Mouse (Mus musculus) MEL-GATA-1-ER (cell line): ENCODE results near the gene Ulk4.

ENCODE experiments used
- DNase-seq: peaks from one replicate; pipeline ENCODE4 v3.0.0-alpha.2; 2012; ENCODE audit warnings: low read depth; ENCODE audit errors: extremely low read depth

Ulk4 gene

DNA sequence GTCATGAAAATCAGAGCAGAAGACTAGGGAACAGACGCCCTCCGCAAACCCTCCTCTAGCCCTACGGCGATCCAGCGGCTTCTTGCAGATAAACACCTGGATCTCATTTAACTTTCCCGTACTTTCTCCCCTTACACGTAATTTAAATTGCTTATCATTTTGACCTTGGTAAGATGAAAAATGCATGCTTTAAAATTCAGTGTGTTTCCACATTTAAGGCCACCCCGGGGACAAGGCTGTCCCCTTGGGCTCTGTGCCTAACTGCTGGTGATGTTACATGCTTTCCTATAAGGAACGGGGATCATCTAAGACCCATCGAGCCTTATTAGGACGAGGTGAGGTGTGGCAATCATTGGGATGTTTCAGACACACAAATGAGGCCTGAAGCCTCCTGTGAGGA, 256.6 kb downstream of the Ulk4 start:
- DNase-seq, result no peak

DNA sequence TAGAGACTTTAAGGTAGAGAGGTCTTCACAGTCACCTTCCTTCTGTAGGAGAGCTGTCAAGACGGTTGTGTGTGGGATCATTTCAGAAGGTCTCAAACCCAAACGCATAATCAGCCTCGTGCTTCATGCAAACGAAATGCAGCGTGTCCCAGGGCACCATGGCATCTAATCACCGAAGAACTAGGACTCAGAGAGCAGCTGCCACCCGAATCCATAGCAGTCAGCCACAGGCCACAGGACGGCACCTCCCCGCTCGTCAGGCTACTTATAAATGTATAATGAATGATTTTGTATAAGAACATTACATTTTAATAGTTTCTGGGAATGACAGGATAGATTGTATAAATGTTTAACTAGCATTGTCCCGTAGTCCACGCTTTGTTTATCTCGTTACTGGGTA, 257.1 kb downstream of the Ulk4 start:
- DNase-seq, result no peak

DNA sequence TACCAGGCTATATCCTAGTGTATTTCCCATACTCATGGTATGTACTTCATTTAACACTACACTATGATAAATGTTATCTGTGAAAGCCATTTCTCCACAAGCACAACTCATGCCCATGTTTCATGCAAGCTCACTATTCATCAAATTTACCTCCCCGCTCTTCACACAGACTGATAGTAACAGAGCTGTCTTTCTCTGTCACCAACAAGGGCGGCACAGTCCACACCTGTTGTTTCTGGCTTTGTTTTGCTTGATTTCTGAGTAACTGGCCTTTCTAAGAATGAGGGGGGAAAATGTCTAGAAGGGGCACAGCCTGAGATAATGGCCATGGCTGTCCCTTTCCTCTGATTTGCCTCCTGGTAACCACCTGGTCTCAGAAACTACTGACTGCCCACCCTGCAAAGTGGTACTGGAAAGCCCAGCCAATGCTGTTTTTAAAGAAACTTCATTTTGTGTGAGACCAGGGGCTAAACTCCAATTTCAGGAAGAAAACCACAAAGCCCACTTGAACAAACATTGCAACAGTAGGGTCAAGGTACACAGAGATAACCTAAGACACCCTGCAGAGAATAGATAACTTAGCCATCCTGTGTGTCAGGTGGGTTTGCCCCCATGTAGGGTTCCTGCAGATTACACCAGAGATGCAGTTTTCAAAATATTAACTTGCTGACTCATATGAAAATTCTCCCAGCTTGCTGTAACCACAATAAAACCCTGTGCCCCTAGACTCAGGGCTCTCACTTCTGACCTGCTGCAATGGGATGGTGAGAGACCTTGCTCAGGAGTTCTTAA, 258.3 kb downstream of the Ulk4 start:
- DNase-seq, result peak; percentile 18

DNA sequence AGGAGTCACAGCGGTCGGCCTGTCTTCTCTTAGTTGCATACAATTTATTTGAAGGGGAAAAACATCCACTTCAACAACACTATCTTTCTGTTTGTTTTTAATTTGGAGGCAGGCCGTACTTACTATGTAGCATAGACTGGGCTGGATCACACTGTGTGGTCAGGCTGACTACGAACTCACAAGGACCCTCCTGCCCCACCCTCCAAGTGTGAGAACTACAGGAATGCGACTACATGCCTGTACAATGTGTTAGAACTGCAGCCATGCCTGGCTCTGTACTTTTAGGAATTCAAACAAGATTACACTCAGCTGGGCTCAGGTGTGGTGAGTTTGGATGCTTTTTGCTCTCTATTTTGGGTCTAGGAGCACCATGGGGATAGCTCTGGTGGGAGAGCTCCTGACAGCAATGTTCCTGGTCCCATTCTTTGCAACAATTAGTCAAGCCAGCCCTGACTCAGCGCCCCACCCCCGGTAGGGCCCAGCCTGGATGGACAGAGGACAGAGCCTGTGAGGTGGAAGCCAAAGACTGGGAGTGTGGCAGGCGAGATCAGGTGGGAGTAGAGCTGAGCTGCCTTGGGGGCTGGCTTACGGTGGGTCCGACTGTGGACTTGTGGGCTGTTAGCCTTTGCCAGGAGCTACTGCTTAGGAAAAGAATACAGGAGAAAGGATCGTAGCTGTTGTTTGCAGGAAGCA, 261.0 kb downstream of the Ulk4 start:
- DNase-seq, result no peak

DNA sequence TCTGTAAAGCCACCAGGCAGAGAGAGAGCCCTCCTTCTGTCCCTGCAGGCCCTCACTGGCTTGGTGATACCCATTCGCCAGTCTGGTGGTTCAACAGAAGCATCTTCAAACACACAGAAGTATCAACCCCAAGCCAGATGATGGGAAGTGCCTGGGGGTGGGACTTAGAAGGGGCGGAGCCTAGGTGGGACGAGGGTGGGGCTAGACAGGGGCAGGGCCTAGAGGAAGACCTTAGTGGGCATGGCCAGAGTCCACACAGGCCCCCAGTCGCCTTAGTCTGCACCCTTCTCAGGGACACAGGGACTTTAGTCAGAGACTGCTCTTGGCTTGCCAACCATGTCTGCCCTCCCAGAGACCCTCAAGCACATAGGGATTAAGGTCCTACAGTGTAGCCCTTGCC, 265.5 kb downstream of the Ulk4 start:
- DNase-seq, result no peak

DNA sequence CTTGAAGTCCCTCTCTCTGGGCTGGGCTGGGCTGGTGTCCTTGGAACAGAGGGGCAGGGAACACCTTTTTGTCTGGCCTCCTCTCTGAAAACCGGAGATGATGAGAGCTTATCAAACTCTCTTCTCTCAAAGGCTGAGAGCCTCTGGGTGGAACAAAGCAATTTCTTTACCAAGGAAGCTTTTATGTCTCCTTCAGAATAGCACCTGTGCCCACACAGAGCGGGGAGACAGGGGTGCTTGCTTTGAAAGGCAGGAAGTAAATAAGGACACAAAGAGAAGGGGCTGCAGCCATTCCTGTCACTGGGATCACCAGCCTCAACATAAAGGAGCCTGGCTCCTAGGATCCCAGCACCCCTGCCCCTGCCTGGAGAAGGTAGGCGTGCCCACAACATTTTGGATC, 266.5 kb downstream of the Ulk4 start:
- DNase-seq, result no peak

DNA sequence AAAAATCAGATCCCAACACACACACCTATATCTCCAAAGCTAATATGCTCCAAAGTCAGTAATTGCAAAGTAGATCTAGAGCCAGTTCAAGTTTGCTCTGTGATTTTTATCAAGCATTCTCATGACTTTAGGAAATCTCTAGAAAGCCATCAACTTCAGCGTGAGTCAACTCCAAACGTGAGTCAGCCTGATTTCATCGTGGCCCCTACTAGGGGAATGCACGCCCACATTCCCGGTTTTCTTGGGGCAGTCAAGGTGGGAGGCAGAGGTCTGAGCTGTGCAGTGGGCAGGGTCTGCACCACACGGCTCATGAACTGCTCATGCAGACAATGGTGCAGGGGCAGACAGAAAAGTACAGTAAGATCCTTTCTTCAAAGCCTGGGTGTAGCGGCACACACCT, 271.0 kb downstream of the Ulk4 start:
- DNase-seq, result no peak

DNA sequence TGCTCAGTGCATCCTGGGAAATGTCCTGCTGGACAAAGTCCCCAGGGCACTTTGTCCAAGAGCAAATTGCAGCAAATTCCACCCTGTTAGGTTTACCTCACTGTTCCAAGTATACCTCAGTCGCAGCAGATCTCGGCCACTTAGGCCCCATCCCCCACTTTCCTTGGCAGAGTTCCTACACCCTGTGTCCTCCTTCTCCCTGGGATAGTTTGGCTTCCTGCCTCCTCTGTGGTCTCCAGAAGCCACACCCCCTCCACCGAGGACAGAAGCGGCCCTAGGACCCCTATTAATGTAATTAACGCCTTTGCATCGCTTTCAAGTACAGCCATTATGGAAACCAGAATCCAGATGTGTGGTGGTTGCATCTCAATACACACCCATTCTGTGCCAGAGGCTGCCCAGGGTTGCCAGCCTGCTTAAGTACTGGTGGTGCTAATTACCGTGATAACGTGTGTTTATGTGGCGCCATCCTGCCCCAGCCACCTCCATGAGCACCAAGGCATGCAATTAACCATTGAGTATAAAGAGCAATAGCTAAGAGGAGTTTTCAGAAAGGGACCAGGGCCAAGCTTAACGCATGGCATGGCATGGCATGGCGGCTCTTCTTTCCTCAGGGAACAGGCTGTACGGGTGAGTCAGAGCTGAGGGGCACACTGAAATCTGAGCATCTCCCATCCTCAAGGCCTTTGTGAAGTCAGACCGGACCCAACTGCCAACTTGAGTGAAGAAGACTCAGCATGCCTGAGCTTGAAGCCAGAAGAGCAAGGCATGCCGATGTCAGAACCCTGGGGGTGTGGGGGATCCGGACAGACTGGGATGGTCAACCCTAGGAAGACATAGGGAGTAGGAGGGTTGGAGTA, 275.1 kb downstream of the Ulk4 start:
- no peak for DNase-seq

DNA sequence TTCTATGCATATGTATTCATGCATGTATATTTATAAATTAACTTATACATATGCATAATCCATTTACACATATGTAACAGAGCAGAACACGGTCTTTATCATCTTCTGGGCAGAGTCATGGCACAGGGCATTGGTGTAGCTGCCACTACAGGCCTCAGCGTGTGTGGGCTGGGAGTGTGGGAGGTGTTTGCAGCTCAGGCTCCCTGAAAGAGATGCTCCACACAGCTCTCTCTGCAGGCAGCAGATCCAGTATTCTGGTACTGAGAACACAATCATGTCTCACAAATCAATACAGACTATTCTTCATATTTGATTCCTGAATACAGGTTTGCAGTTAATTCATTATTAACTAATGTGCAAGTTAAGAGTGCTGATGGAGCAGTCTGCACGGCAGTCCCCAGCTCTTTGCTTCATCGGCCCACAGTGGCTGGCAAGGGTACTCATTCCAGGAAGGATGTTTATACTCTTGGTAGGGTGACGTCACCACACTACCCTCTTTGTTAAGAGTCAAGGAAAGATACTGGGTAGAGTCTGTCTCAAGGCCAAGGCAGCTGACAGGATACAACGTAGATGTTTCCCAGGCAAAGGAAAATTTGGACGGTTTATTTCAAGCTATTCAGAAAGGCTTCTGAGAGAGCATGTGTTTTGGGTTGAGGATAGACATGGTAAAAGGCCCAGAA, 276.2 kb downstream of the Ulk4 start:
- no peak for DNase-seq

DNA sequence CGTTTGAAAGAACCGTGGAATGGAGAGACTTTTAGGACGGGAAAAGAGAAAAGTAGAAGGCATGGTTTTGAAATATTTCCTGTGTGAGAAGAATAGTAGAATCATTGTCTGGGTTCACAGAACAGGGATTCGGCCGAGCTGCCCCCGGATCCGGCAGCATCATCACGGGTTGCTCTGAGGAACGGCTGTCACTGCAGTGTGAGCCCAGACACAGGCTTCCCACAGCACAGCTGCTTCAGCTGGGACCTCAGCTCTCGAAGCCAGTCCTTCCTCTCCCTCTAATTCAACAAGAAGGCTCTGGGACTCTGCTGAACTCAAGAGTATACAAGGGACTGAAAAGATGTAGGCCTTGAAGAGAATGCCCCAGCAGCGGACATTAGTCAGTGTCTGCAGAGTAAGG, 278.3 kb downstream of the Ulk4 start:
- no peak for DNase-seq

DNA sequence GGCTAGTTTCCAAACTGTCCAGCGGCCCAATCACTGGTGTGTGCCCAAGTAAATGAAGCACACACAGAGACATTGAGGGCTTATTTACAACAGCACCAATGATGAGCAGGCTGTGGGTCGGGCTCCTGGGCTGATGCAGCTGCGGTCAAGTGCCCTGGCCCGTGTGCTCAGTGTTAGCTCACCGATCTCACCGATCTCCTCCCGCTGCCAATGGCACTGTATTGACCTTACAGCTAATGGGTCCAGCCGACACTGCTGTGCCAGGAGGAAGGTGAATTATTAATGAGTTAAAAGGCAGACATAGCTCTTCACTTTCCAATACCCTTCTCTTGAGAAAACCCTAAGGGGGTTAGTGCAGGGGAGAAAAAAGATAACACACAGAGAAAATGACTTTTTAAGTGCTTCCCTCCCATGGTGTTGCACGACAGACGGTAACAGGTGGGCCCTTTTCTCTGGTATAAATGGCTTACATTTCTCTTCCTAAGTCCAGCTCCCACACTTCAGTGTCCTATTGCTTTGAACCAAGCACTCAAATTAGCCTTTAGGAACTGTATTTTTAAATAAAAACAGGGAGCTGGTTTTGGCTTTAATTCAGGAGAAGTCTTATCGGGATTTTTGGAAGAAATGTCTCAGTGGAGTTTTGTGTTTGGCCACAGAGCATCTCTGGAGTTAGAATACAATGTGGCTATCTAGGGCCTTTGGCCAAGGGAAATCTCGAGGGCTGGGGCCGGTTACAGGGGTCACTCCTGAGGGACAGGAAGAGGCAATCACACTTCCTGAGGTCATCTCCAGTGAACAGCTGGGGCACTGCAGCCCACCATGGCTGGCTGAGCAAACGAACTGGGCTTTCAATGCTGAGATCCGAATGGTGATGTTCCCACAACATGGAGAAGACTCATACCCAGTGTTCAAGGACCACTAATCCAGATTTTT, 282.5 kb downstream of the Ulk4 start:
- no peak for DNase-seq

DNA sequence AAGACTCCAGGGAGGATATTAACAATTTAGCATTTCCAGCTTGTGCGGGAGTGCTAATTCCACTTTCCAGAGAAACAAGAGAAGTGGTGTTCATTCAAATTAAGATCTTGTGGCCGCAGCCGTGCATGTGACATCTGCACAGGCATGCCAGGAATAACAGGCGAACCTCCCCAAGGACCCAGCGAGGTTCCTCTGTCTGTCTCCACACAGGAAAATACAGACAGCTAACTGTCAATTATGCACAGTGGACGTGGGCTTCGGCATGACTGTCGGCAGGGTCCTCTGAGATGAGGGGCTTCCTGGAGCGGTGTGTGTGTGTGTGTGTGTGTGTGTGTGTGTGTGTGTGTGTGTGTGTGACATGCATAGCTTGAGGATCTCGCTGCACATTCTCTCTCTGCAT, 284.0 kb downstream of the Ulk4 start:
- no peak for DNase-seq

DNA sequence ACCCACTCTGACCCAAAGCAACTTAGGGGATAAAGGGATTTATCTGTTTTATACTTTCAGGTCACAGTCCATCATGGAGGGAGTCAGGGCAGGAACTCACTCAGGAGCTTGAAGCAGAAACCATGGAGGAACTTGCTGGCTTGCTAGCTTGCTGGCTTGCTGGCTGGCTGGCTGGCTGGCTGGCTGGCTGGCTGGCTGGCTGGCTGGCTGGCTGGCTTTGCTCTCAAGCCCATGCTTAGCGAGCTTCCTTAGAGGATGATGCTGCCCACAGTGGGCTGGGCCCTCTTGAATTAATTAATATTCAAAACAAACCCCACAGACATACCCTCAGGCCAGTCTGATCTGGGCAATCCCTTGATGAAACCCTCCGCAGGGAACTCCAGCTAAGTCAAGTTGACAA, 285.2 kb downstream of the Ulk4 start:
- no peak for DNase-seq

DNA sequence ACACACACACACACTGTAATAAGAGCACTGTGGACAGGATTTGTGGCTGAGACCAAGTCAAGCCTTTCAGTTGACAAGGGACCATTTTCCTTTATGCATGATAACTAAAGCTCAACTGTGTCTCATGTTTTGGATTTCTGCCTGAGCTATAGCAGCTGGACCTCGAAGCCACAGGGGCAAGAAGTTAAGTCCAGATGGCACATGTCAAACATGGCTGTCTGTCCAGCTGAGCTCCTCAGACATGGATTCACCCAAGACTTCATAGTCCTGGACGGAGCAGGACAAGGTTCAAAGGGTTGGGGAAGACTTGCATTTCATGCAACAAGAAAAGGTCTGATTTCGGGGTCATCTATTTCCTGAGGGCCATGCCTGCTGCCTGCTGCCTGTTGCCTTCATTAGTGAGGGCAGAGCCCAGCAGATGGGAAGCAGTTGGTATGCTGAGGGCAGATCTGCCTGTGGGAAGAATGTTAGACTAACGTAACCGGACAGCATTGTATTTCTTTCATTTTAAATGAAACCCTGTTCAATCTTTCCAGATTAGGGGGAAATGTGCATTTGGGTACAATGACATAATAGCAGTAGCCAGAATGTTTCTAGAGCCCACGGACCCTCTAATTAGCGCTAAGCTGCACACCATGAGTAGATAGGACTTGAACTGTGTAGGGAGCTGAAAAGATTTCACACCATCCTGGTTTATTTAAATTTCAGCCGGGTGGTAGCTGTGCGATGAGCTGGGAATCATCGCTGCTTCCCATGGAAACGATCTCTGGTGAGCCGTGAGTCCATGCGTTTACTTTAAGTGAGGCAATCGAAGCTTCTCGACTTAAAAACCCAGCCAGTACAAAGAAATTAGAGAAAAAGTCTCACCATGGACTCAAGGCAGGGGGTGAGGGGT, 286.9 kb downstream of the Ulk4 start:
- DNase-seq, result no peak

DNA sequence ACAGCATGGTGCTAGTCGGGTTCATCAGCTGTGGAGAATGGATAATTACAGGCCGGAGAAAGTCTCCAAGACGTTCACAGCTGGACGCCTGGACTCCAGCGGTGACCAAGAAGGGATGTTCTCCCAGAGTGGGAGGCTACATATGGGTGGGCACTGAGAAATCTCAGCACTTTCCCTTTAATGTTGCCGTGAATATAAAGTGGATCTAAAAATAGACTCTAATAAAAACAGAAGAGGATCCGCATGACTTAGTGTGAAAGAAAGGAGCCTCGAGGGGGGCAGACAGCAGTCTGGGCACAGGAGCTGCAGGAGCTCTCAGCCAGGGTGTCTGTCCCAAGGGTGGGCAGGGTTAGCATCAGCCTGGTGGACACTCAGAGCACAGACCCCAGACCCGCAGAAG, 288.9 kb downstream of the Ulk4 start:
- no peak for DNase-seq

DNA sequence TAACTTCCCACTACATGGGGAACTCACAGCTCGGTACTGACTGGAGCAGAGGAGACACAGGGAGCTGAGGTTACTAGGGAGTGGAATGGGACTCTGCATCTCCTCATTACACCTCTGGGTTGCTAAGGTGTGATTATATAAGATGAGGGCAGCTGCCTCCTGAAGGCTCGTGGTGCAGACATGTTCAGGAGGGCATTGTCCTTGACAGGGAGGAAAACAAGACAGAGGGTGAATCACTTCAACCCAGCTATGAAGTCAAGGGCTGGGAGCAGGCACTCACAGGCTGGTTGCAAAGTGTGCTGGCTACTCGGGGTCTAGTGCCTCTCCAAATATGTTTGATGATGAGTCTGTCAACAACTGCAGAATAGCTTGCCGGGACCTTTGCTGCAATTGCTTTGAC, 290.0 kb downstream of the Ulk4 start:
- no peak for DNase-seq

DNA sequence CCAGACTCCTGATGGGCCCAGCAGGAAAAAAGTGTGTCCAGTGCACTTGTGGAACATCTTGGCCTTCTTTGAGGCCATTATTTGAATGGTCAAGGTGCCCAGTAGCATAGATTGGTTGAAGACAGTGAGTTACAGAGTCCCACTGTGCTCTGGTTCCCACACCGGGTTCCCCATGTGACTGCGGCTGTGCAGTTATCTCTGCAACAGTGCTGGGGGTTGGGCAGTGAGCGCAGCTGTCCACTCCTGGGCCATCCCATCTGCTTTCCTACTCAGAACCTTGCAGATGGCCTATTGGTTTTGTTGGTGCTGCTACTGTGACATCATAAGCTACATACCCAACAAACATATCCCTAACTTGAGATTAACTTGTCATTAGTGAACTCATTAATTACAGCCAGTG, 290.7 kb downstream of the Ulk4 start:
- no peak for DNase-seq

DNA sequence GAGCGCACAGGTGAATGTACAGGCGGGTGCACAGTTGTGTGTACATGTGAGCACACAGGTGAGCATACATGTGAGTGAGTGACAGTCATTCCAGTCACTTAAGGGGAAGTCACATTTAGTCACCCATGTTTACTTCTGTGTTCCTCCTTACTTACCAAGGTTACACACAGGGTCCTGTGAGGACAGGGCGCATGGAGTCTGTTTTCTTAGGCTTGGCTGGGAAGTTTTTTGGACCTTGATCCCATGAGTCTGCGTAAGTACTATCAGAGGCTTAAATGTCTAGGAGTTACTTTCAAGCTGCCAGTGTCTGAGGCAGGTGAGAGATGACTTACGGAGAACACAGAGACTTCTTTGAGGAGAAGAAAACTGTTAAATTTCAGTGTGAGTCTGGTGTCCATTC, 291.5 kb downstream of the Ulk4 start:
- no peak for DNase-seq

DNA sequence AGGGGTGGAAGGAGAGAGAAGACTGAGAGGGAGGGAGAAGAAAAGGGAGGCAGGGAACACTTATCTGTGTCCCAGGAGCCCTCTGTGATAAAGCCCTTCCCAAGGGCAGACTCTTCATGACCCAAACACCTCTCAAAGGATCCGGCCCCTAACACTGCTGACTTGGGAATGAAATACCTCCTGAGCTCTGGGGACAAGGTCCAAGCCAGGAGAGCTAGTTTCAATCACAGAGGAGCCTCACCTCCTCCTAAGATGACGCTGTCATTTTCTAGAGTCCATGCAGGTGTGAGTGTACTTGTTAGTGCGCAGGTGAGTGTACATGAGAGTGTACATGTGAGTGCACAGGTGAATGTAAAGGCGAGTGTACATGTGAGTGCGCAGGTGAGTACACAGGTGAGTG, 292.0 kb downstream of the Ulk4 start:
- DNase-seq, result no peak

DNA sequence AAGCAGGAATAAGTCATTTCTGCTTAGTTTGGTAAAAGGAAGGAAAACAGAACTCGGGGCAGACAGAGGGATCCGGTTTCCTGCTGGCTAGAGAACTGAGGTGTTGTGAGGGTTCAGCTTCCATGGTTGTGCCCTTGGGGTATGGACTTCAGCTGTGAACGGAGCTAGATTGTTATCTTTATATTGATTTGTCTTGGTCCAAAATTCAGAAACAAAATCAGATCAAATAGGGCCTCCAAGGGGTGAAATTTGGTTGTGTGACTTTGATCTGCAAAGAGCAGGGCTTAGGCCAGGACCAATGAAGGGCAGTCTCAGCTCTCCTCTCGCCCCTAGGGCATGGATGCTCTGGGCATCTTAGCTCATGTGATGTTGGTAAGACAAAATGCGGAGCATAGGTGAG, 292.5 kb downstream of the Ulk4 start:
- no peak for DNase-seq
